Mouse (Mus musculus) heart, embryonic 13.5 days (tissue): ENCODE data around the gene Ankrd34c. TPM values are rescaled to one million over a fixed set of nuclear protein-coding genes. Genes with fewer than 3 reads are reported as not detected.
A peak's percentile ranks its signal among the peaks of the same experiment; 100 is the strongest.

Source experiments
- ATAC-seq: fragments of 200-750 bp; cut with Nextera tagmentation; 2 replicates; pipeline ENCODE4 v1.8.0; 2017; ENCODE audit warnings: moderate TSS enrichment; ENCODE audit not compliant: insufficient number of reproducible peaks, low FRiP score, low TSS enrichment; ENCODE audit errors: extremely low read depth
- H3K27ac ChIP-seq: fragments of 300-500 bp; sonication (generic); replicated peaks from 2 replicates; pipeline ENCODE4 v1.5.1; 2015; ENCODE audit warnings: moderate library complexity, mild to moderate bottlenecking, inconsistent platforms
- H3K27me3 ChIP-seq: fragments of 300-500 bp; sonication (generic); replicated peaks from 2 replicates; pipeline ENCODE4 v1.6.1; 2015; ENCODE audit warnings: mild to moderate bottlenecking, inconsistent platforms
- H3K36me3 ChIP-seq: fragments of 300-500 bp; sonication (generic); 2 replicates; pipeline ENCODE4 v1.6.1; 2015; ENCODE audit warnings: mild to moderate bottlenecking, inconsistent platforms
- H3K4me1 ChIP-seq: fragments of 300-500 bp; sonication (generic); 2 replicates; pipeline ENCODE4 v1.6.1; 2015; ENCODE audit warnings: inconsistent platforms
- H3K4me2 ChIP-seq: fragments of 300-500 bp; sonication (generic); 2 replicates; pipeline ENCODE4 v1.6.1; 2015; ENCODE audit warnings: inconsistent platforms, mild to moderate bottlenecking, moderate library complexity
- H3K4me3 ChIP-seq: fragments of 300-500 bp; sonication (generic); 2 replicates; pipeline ENCODE4 v1.5.1; 2015; ENCODE audit warnings: moderate library complexity, mild to moderate bottlenecking, inconsistent platforms
- H3K9ac ChIP-seq: fragments of 300-500 bp; sonication (generic); 2 replicates; pipeline ENCODE4 v1.6.1; 2015; ENCODE audit warnings: inconsistent platforms, mild to moderate bottlenecking, moderate library complexity
- H3K9me3 ChIP-seq: fragments of 300-500 bp; sonication (generic); 2 replicates; pipeline ENCODE4 v1.6.1; 2016; ENCODE audit warnings: inconsistent platforms
- WGBS: fragments of 180-500 bp; shearing (Covaris S2); methylation state at CpG from one replicate; pipeline ENCODE4 v1.1.7; 2015; ENCODE audit warnings: mixed read lengths; 5-methylcytosine and 5-hydroxymethylcytosine counted together
- polyA plus RNA-seq: library from polyadenylated mRNA; unstranded; fragments of >200 nt; fragmentation: Nextera tagmentation; extraction: Ambion mirVana; gene quantifications from 2 replicates; pipeline ENCODE4 v1.2.1, GENCODE M21; 2015

Ankrd34c gene
- polyA plus RNA-seq, 1 experiment from 2014 or later, result not detected

GRCm38 (mm10) chr9:89706906-89707305 is 31.4 kb downstream of the Ankrd34c start:
- Histone ChIP-seq H3K4me1 (peaks cover 8% of the 10 kb centered on the region), H3K36me3 (peaks cover 8% of the 10 kb centered on the region; the same call in 1 of the 2 replicates), H3K27ac (no peak overlapping the region), H3K9me3 (no peaks in the 10 kb centered on the region), H3K4me3 (no peak overlapping the region), H3K9ac (no peak overlapping the region), H3K4me2 (no peak overlapping the region), H3K27me3 (no peaks in the 10 kb centered on the region)
- ATAC-seq, result no peak
- 18% methylated on average over 4 of the region's 4 CpGs for WGBS

- ATAC-seq, result no peak
- H3K9ac ChIP-seq, result peak overlapping the region; percentile 89
- peak overlapping the region; percentile 80 for H3K4me3 ChIP-seq
- no peaks in the 10 kb centered on the region for H3K27me3 ChIP-seq
- peaks cover 8% of the 10 kb centered on the region for H3K4me1 ChIP-seq
- H3K27ac ChIP-seq, result peak overlapping the region; percentile 83
- H3K9me3 ChIP-seq, result no peaks in the 10 kb centered on the region
- peaks cover 25% of the 10 kb centered on the region for H3K36me3 ChIP-seq
- H3K4me2 ChIP-seq, result peak overlapping the region; percentile 94
- WGBS, result 7% methylated on average over 10 of the region's 10 CpGs
Observed at GRCm38 (mm10) chr9:89705197-89705533, 33.1 kb downstream of the Ankrd34c start.

- peak within 1 kb of the TSS; percentile 89 for H3K9ac ChIP-seq
- H3K4me3 ChIP-seq, result peak within 1 kb of the TSS; percentile 80
- H3K9me3 ChIP-seq, result no peaks in the 10 kb centered on the region
- H3K27me3 ChIP-seq, result no peaks in the 10 kb centered on the region
- peak; percentile 92 for ATAC-seq
- WGBS, result 2% methylated on average over 52 of the region's 52 CpGs
- peak within 1 kb of the TSS; percentile 94 for H3K4me2 ChIP-seq
- H3K4me1 ChIP-seq, result peaks cover 8% of the 10 kb centered on the region
- H3K36me3 ChIP-seq, result peaks cover 31% of the 10 kb centered on the region
- peak within 1 kb of the TSS; percentile 83 for H3K27ac ChIP-seq
Observed at GRCm38 (mm10) chr9:89704265-89705196, 33.7 kb downstream of the Ankrd34c start, which contains the start of gene Tmed3. Tmed3 (minus strand) TSS chr9:89705068.

DNA sequence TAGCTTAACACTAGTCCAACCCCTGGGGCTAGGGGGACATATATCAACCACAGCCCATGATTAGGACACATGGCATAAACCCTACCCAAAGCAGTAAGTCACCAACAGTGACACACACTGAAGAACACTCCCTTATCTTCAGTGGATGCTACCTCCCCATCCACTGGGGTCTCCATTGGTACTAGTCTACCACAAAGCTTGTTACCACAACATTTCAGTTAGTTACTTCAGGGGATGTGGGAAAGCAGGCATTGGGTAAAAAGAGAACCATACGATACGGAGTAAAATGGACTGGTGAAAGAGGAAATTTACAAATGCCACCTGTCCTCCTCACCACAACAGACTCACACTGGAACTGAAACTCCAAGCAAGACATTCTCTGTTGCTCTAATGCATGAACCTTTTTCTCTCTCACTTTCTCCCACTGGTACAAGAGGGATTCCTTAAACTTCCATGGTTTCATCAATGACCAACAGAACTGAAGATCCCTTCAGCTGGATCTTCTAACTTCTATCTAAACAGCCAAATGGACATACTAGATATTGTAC is 37.3 kb downstream of the Ankrd34c start:
- Histone ChIP-seq H3K9ac (no peak overlapping the region), H3K9me3 (no peaks in the 10 kb centered on the region), H3K36me3 (peaks cover 57% of the 10 kb centered on the region), H3K4me1 (peaks cover 8% of the 10 kb centered on the region), H3K4me2 (no peak overlapping the region), H3K27me3 (no peaks in the 10 kb centered on the region), H3K4me3 (no peak overlapping the region), H3K27ac (no peak overlapping the region)
- ATAC-seq, result no peak
- 79% methylated on average over 2 of the region's 2 CpGs for WGBS

DNA sequence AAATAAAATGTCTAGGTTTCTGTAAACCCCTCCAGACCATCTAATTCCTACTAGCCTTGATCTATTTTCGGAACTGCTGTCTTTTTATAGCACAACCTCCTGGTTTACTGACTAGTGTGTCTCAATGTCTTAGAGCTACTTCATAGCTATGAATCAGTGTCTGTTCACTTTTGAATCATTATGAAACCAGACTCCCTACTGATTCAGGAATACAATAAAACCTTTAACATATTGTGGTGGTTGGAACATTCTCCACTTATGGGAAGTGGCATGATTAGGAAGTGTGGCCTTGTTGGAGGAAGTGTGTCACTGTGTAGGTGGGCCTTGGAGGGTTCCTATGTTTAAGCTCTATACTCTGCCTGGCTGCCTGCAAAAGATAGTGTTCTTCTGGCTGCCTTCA is 43.1 kb downstream of the Ankrd34c start:
- H3K4me1 ChIP-seq, result no peaks in the 10 kb centered on the region
- H3K4me2 ChIP-seq, result no peak overlapping the region

DNA sequence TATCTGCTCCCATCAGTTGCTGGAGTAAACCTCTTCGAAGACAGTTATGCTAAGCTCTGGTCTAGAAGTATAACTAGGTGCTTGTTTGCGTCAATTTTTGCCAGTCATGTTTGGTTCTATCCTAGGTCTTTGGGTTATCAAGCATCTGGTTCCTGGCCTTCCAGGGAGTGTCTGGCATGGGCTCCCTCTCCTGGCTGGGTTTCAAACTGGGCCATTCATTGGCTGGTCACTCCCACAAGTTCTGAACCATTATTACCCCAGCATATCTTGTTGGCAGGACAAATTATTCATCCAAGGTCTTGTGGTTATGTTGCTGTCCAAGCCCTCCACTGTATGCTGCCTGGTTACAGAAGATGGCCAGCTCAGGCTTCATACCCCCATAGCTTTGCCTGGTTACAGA is 44.6 kb downstream of the Ankrd34c start:
- no peaks in the 10 kb centered on the region for H3K9me3 ChIP-seq
- 74% methylated on average over 2 of the region's 2 CpGs for WGBS
- no peaks in the 10 kb centered on the region for H3K27me3 ChIP-seq
- no peaks in the 10 kb centered on the region for H3K4me1 ChIP-seq
- H3K4me3 ChIP-seq, result no peak overlapping the region
- ATAC-seq, result no peak
- peaks cover 17% of the 10 kb centered on the region for H3K36me3 ChIP-seq
- no peak overlapping the region for H3K27ac ChIP-seq
- no peak overlapping the region for H3K4me2 ChIP-seq
- no peak overlapping the region for H3K9ac ChIP-seq

More for the DNA sequence above, 43.1 kb downstream of the Ankrd34c start:
- no peak overlapping the region for H3K9ac ChIP-seq
- no peaks in the 10 kb centered on the region for H3K9me3 ChIP-seq
- WGBS, result 54% methylated on average over 1 of the region's 1 CpGs
- no peak for ATAC-seq
- H3K27ac ChIP-seq, result no peak overlapping the region
- H3K4me3 ChIP-seq, result no peak overlapping the region
- peaks cover 32% of the 10 kb centered on the region for H3K36me3 ChIP-seq
- H3K27me3 ChIP-seq, result no peaks in the 10 kb centered on the region

DNA sequence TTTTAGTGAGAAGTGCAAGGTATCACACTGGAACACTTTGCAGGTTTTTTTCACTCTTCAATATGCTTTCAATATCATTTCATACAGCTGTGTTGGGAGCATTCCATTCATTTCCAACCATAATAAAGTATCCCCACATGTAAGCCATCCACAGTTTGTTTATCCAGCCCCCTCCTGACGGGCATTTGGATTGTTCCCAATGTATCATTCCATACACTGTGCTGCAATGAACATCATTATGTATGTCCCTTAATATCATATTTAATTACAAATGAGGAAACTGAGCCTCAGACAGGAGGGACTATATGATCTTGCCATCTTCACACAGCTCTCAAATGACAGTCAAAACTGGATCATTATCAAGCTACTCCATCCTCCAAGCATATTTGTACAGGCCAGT is 49.1 kb downstream of the Ankrd34c start:
- WGBS, result 53% methylated on average over 1 of the region's 1 CpGs
- H3K9ac ChIP-seq, result no peak overlapping the region

DNA sequence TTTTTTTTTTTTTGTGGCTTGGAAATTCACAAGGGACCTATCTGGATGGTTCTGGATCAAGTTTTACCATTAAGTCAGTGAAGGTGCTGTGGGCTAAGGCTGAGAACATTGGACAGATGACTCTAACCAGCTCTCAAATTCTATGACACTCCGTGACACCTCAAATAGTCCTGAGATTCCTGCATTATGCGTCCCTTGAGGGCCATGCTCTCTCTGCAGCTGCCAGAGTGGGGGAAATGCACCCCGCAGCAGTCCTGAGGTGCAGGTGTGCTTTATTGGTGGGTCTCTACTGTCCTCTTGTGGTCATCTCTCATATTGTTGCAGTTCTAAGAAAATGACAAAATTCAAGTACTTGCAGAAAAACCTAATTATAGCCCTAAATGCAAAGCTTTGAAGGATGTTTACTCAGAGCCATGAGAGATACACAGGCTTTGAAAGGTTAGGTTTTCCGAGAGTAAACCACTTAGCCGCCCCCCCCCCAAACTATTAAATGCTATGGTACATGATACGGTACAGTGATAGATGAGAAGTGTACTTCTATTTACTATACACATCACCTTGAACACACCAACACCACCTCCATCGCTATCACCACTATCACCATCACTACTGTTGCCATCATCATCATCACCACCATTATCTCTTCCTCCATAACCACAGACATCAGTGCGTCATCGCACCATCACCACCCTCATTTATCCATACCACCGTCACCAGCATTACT is 50.6 kb downstream of the Ankrd34c start:
- no peaks in the 10 kb centered on the region for H3K36me3 ChIP-seq
- WGBS, result 60% methylated on average over 10 of the region's 10 CpGs
- H3K9ac ChIP-seq, result no peak overlapping the region
- no peaks in the 10 kb centered on the region for H3K4me1 ChIP-seq
- no peak overlapping the region for H3K4me3 ChIP-seq
- no peak overlapping the region for H3K4me2 ChIP-seq
- no peak overlapping the region for H3K27ac ChIP-seq
- ATAC-seq, result no peak
- no peaks in the 10 kb centered on the region for H3K9me3 ChIP-seq
- H3K27me3 ChIP-seq, result no peaks in the 10 kb centered on the region

More for the DNA sequence above, 49.1 kb downstream of the Ankrd34c start:
- Histone ChIP-seq H3K4me2 (no peak overlapping the region), H3K27me3 (no peaks in the 10 kb centered on the region), H3K36me3 (no peaks in the 10 kb centered on the region), H3K27ac (no peak overlapping the region), H3K9me3 (no peaks in the 10 kb centered on the region), H3K4me3 (no peak overlapping the region), H3K4me1 (no peaks in the 10 kb centered on the region)
- no peak for ATAC-seq

- Histone ChIP-seq H3K4me1 (no peaks in the 10 kb centered on the region), H3K4me2 (no peak overlapping the region), H3K36me3 (no peaks in the 10 kb centered on the region), H3K9me3 (no peaks in the 10 kb centered on the region), H3K4me3 (no peak overlapping the region), H3K9ac (no peak overlapping the region), H3K27me3 (no peaks in the 10 kb centered on the region), H3K27ac (no peak overlapping the region)
- 46% methylated on average over 2 of the region's 2 CpGs for WGBS
- no peak for ATAC-seq
Observed at GRCm38 (mm10) chr9:89686262-89686661, 52.0 kb downstream of the Ankrd34c start.

GRCm38 (mm10) chr9:89678974-89679373 is 59.3 kb downstream of the Ankrd34c start:
- H3K27ac ChIP-seq, result no peak overlapping the region
- H3K9me3 ChIP-seq, result no peaks in the 10 kb centered on the region
- WGBS, result 60% methylated on average over 1 of the region's 1 CpGs
- no peaks in the 10 kb centered on the region for H3K36me3 ChIP-seq
- no peak overlapping the region for H3K9ac ChIP-seq
- H3K4me1 ChIP-seq, result no peaks in the 10 kb centered on the region
- H3K27me3 ChIP-seq, result no peaks in the 10 kb centered on the region
- H3K4me2 ChIP-seq, result no peak overlapping the region
- no peak overlapping the region for H3K4me3 ChIP-seq
- no peak for ATAC-seq
